Mouse (Mus musculus) heart, embryonic 14.5 days (tissue): ENCODE data around the gene Fam117a. TPM values are rescaled to one million over a fixed set of nuclear protein-coding genes. Genes with fewer than 3 reads are reported as not detected.

ENCODE experiments used
- ATAC-seq: fragments of 200-750 bp; cut with Nextera tagmentation; 2 replicates; pipeline ENCODE4 v1.8.0; 2017; ENCODE audit warnings: low read depth, moderate TSS enrichment; ENCODE audit not compliant: insufficient number of reproducible peaks, insufficient read depth, low FRiP score
- H3K27ac ChIP-seq, 2 experiments: fragments of 200-500 bp in 1 of 2; fragments of 300-500 bp in 1 of 2; sonication (generic) in 1 of 2; replicated peaks in 1 of 2; 2 replicates each; pipeline ENCODE4 v1.5.1; 2012 to 2014; ENCODE audit warnings: low read depth in 2 of 2, low read length in 2 of 2, control low read depth in 1 of 2, mild to moderate bottlenecking in 1 of 2, mixed read lengths in 1 of 2; ENCODE audit not compliant: control insufficient read depth in 1 of 2, insufficient read depth in 1 of 2
- H3K27me3 ChIP-seq: fragments of 300-500 bp; sonication (generic); 2 replicates; pipeline ENCODE4 v1.6.1; 2014; ENCODE audit warnings: mild to moderate bottlenecking, low read length, control low read depth; ENCODE audit not compliant: control insufficient read depth, insufficient read depth
- H3K36me3 ChIP-seq: fragments of 300-500 bp; sonication (generic); 2 replicates; pipeline ENCODE4 v1.6.1; 2014; ENCODE audit warnings: mild to moderate bottlenecking, control low read depth, low read length, mixed read lengths; ENCODE audit not compliant: control insufficient read depth, insufficient read depth
- H3K4me1 ChIP-seq, 2 experiments: fragments of 200-500 bp in 1 of 2; fragments of 300-500 bp in 1 of 2; sonication (generic) in 1 of 2; 2 replicates each; pipeline ENCODE4 v1.6.1; 2012 to 2014; ENCODE audit warnings: low read length in 2 of 2, control low read depth in 1 of 2, mixed read lengths in 1 of 2; ENCODE audit not compliant: control insufficient read depth in 2 of 2, insufficient read depth in 2 of 2
- H3K4me2 ChIP-seq: fragments of 300-500 bp; sonication (generic); 2 replicates; pipeline ENCODE4 v1.6.1; 2014; ENCODE audit warnings: mild to moderate bottlenecking, low read length
- H3K4me3 ChIP-seq, 2 experiments: fragments of 200-500 bp in 1 of 2; fragments of 300-500 bp in 1 of 2; sonication (generic) in 1 of 2; 2 replicates each; pipeline ENCODE4 v1.5.1; 2012 to 2014; ENCODE audit warnings: low read length in 2 of 2, mild to moderate bottlenecking in 2 of 2, control low read depth in 1 of 2, low read depth in 1 of 2, moderate library complexity in 1 of 2; ENCODE audit not compliant: control insufficient read depth in 1 of 2, insufficient read depth in 1 of 2
- H3K9ac ChIP-seq: fragments of 300-500 bp; sonication (generic); 2 replicates; pipeline ENCODE4 v1.6.1; 2014; ENCODE audit warnings: mild to moderate bottlenecking, low read length
- H3K9me3 ChIP-seq: fragments of 300-500 bp; sonication (generic); 2 replicates; pipeline ENCODE4 v1.6.1; 2016; ENCODE audit warnings: low read length, control low read depth; ENCODE audit not compliant: control insufficient read depth
- WGBS: fragments of 180-500 bp; shearing (Covaris S2); extraction: QIAGEN DNeasy Blood & Tissue Kit; methylation state at CpG from one replicate; pipeline ENCODE4 v1.1.7; 2014; 5-methylcytosine and 5-hydroxymethylcytosine counted together
- polyA plus RNA-seq: library from polyadenylated mRNA; unstranded; fragments of >200 nt; fragmentation: Nextera tagmentation; extraction: Ambion mirVana; gene quantifications from 2 replicates; pipeline ENCODE4 v1.2.1, GENCODE M21; 2014

The Fam117a gene
- polyA plus RNA-seq, 1 experiment from 2014 or later = 6.3 TPM

GRCm38 (mm10) chr11:95340664-95341063 lies 3.8 kb downstream of the Fam117a start:
- Histone ChIP-seq H3K4me2 (no peak overlapping the region), H3K4me1 (peaks cover 0 to 13% of the 10 kb centered on the region in 2 experiments; a peak in 2 of 4 replicates), H3K9ac (no peak overlapping the region), H3K27ac (no peak overlapping the region), H3K27me3 (no peaks in the 10 kb centered on the region), H3K4me3 (no peak overlapping the region), H3K36me3 (no peaks in the 10 kb centered on the region), H3K9me3 (no peaks in the 10 kb centered on the region)
- 66% methylated on average over 5 of the region's 5 CpGs for WGBS
- no peak for ATAC-seq

DNA sequence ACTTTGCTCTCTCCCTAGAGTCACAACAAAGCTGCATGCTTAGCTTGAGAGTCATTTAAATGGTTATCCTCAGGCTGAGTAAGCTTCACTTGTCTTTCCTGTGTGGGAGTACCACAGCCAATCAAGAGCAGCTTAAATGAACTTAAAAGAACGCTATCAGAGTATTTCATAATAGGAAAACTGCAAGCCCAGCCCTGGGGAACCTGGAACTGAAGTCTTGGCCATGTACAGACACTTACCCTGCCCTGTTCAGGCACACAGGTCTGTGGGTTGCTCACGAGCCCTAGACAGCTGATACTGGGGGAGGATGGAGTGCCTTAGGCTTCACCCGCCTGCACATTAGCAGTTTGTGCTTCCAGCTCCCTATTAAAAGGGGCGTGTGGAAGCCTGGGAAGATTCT lies 6.4 kb downstream of the Fam117a start:
- Histone ChIP-seq H3K4me2 (no peak overlapping the region), H3K27ac (no peak overlapping the region), H3K36me3 (peaks cover 9% of the 10 kb centered on the region; the same call in 1 of the 2 replicates), H3K27me3 (no peaks in the 10 kb centered on the region), H3K9me3 (no peaks in the 10 kb centered on the region), H3K4me1 (peaks cover 0 to 10% of the 10 kb centered on the region in 2 experiments; a peak in 2 of 4 replicates), H3K9ac (no peak overlapping the region), H3K4me3 (no peak overlapping the region)
- WGBS = 69% methylated on average over 4 of the region's 4 CpGs
- ATAC-seq = no peak

GRCm38 (mm10) chr11:95344181-95344580 lies 7.4 kb downstream of the Fam117a start:
- whole genome bisulfite sequencing = 79% methylated on average over 2 of the region's 2 CpGs
- ATAC-seq = no peak
- H3K36me3 ChIP-seq = peaks cover 13% of the 10 kb centered on the region
- H3K4me2 ChIP-seq = 0 out of 2 replicates have a peak overlapping the region, but pooled peaks have one; percentile 8
- no peaks in the 10 kb centered on the region for H3K9me3 ChIP-seq
- no peak overlapping the region for H3K4me3 ChIP-seq
- peaks cover 0 to 7% of the 10 kb centered on the region in 2 experiments; a peak in 2 of 4 replicates for H3K4me1 ChIP-seq
- H3K27ac ChIP-seq = no peak overlapping the region
- no peaks in the 10 kb centered on the region for H3K27me3 ChIP-seq
- no peak overlapping the region; the same call in 1 of the 2 replicates for H3K9ac ChIP-seq

DNA sequence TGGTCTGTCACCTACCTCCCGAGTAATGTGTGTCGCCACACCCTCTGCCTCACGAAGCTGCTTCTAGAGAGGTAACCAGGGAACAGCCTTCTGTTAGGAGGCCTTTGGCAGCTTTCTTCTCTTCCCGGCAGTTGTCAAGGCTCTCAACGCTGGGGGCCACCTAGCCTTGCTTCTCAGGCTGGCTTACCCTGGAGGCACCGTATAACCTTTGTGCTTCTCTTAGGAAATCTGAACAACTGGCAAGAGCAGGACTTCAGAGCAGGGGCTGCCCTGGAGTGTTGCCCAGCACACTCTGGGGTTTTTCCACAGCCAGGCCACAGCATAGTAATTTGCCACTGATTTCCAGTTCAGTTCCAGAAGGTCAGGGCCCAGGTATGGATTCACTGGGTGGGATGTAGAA lies 13.5 kb downstream of the Fam117a start:
- no peak overlapping the region for H3K4me2 ChIP-seq
- H3K27me3 ChIP-seq = no peaks in the 10 kb centered on the region
- no peak overlapping the region for H3K9ac ChIP-seq
- H3K27ac ChIP-seq = no peak overlapping the region
- H3K36me3 ChIP-seq = peaks cover 13% of the 10 kb centered on the region
- no peak overlapping the region for H3K4me3 ChIP-seq
- peaks cover 2 to 6% of the 10 kb centered on the region in 2 experiments; a peak in 3 of 4 replicates for H3K4me1 ChIP-seq
- whole genome bisulfite sequencing = 61% methylated on average over 6 of the region's 6 CpGs
- H3K9me3 ChIP-seq = no peaks in the 10 kb centered on the region
- ATAC-seq = no peak

GRCm38 (mm10) chr11:95350960-95351359 lies 14.1 kb downstream of the Fam117a start:
- Histone ChIP-seq H3K27ac (no peak overlapping the region), H3K9ac (no peak overlapping the region), H3K9me3 (no peaks in the 10 kb centered on the region), H3K4me1 (peaks cover 5 to 13% of the 10 kb centered on the region in 2 experiments; a peak in 3 of 4 replicates), H3K27me3 (no peaks in the 10 kb centered on the region), H3K4me3 (no peak overlapping the region), H3K4me2 (no peak overlapping the region), H3K36me3 (peaks cover 13% of the 10 kb centered on the region)
- 79% methylated on average over 3 of the region's 3 CpGs for WGBS
- ATAC-seq = no peak

DNA sequence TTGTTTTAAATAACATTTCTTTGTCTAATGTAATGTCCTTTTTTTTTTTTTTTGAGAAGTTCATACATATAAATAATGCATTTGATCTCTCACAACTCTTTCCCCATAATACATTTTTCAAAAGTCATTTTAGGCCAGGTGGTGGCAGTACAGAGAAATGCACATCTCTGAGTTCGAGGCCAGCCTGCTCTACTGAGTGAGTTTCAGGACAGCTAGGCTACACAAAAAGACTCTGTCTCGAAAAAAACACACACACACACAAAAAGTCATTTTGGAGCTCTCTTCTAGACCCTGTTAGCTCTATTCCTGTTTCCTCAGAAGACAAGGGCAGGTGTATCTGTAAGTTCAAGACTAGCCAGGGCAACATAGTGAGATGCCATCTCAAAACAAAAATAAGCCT lies 15.9 kb downstream of the Fam117a start:
- Histone ChIP-seq H3K4me1 (peaks cover 11 to 26% of the 10 kb centered on the region in 2 experiments), H3K9me3 (no peaks in the 10 kb centered on the region), H3K36me3 (peaks cover 5% of the 10 kb centered on the region; the same call in 1 of the 2 replicates), H3K27ac (no peak overlapping the region), H3K27me3 (no peaks in the 10 kb centered on the region), H3K9ac (no peak overlapping the region), H3K4me2 (no peak overlapping the region), H3K4me3 (no peak overlapping the region)
- ATAC-seq = no peak
- 86% methylated on average over 2 of the region's 2 CpGs for WGBS

GRCm38 (mm10) chr11:95353226-95353625 lies 16.4 kb downstream of the Fam117a start:
- peaks cover 3% of the 10 kb centered on the region; the same call in 1 of the 2 replicates for H3K36me3 ChIP-seq
- no peaks in the 10 kb centered on the region for H3K9me3 ChIP-seq
- ATAC-seq = no peak
- no peak overlapping the region for H3K4me2 ChIP-seq
- no peak overlapping the region for H3K9ac ChIP-seq
- H3K4me1 ChIP-seq = peaks cover 11 to 26% of the 10 kb centered on the region in 2 experiments
- 75% methylated on average over 9 of the region's 9 CpGs for WGBS
- no peaks in the 10 kb centered on the region for H3K27me3 ChIP-seq
- H3K4me3 ChIP-seq = no peak overlapping the region
- no peak overlapping the region for H3K27ac ChIP-seq
